Mouse (Mus musculus) Patski (cell line): ENCODE data around the gene Hist1h1c. TPM values are rescaled to one million over a fixed set of nuclear protein-coding genes. Genes with fewer than 3 reads are reported as not detected.
"Not testable (repeated sequence)": the region's sequence is repeated elsewhere in the genome, so short reads cannot be mapped to it uniquely, and the experiment has no call there.

Experiments used
- ATAC-seq: fragments of 100-300 bp; one replicate; pipeline ENCODE4 v1.8.0; 2021
- CTCF ChIA-PET: fragments of 350-600 bp; sonication (Branson Sonifier 250); formaldehyde crosslinking; loops from one replicate; lab custom pipeline; 2022; ENCODE audit warnings: inconsistent platforms; lab: Charles Lee
- POLR2A ChIA-PET: fragments of 350-600 bp; sonication (Branson Sonifier 250); formaldehyde crosslinking; loops from one replicate; lab custom pipeline; 2022; ENCODE audit warnings: antibody characterized with exemption, inconsistent platforms; lab: Charles Lee
- DNase-seq: peaks from one replicate; pipeline ENCODE4 v3.0.0-alpha.2; 2011; ENCODE audit warnings: low read depth, low spot score
- H3K27me3 ChIP-seq: fragments of 371-371 bp; one replicate; pipeline ENCODE4 v1.5.1; 2021
- CTCF ChIP-seq: fragments of 100-300 bp; IDR thresholded peaks from one replicate; pipeline ENCODE4 v1.5.1; 2021
- in situ Hi-C: fragments of 300-500 bp; cut with MboI; formaldehyde crosslinking; loops from 3 replicates; pipeline ENCODE4 v1.11.1; 2018; ENCODE audit warnings: low pct_unique_long_range_greater_than_20kb, mixed read lengths
- polyA plus RNA-seq: library from polyadenylated mRNA; unstranded; gene quantifications from one replicate; pipeline ENCODE4 v1.2.3, GENCODE M21; 2021

Gene Hist1h1c
- polyA plus RNA-seq, 1 experiment from 2014 or later, result 245 TPM

- ChIA-PET POLR2A (interaction anchor here (0.6 kb wide), 1 partner anchor 567 kb away, joined by 3 read pairs; no protein-coding TSS in a partner anchor), CTCF (no interaction called here)
- in situ Hi-C loops, result loop anchor here (25.0 kb wide), 1 partner anchor 1968 kb away; the partner anchor contains the start of genes Hist1h1b, Hist1h2an, Hist1h2bp and Hist1h3i
- DNase-seq, result no peak
- no peak for ATAC-seq
- no peaks in the 10 kb centered on the region for H3K27me3 ChIP-seq
- no peak for TF ChIP-seq CTCF
Observed at GRCm38 (mm10) chr13:23755000-23755399, 16.4 kb downstream of the Hist1h1c start.

DNA sequence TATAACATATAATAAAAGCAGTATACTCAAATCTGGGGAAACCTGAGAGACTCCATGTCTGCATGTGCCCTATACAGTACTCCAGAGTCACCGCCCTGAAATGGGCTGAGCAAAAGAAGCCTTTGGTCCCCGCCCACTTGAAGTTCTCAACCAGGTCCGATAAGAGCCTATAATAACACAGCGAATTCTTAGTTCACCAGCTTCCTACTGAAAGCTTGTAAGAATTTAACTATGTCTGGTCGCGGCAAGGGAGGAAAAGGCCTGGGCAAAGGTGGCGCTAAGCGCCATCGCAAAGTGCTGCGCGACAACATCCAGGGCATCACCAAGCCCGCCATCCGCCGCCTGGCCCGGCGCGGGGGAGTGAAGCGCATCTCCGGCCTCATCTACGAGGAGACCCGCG is 18.2 kb downstream of the Hist1h1c start, which contains the start of gene Hist1h4b:
Gene Hist1h4b, plus strand, starts transcription at position 224 of the 400 bp plus-strand sequence.
- H3K27me3 ChIP-seq, result no peaks in the 10 kb centered on the region
- POLR2A ChIA-PET, result interaction anchor here (0.5 to 1.0 kb wide), 2 partner anchors 15 to 17 kb away, joined by 3 to 4 read pairs; no protein-coding TSS in a partner anchor
- TF ChIP-seq CTCF, result no peak
- in situ Hi-C loops, result loop anchor here (25.0 kb wide), 1 partner anchor 1969 kb away; the partner anchor contains the start of genes Hist1h1b, Hist1h2an, Hist1h2bp and Hist1h3i
- CTCF ChIA-PET, result no interaction called here
- DNase-seq (no peak), ATAC-seq (peak; percentile 50)

- DNase-seq (no peak), ATAC-seq (no peak)
- in situ Hi-C loops, result loop anchor here (25.0 kb wide), 1 partner anchor 1970 kb away; the partner anchor contains the start of genes Hist1h1b, Hist1h2an, Hist1h2bp and Hist1h3i
- H3K27me3 ChIP-seq, result no peaks in the 10 kb centered on the region
- POLR2A ChIA-PET, result interaction anchor here (0.5 to 1.0 kb wide), 2 partner anchors 15 to 18 kb away, joined by 3 to 4 read pairs; no protein-coding TSS in a partner anchor
- CTCF ChIA-PET, result no interaction called here
- no peak for TF ChIP-seq CTCF
Observed at GRCm38 (mm10) chr13:23757211-23757773, 18.7 kb downstream of the Hist1h1c start.

- DNase-seq (no peak), ATAC-seq (no peak)
- POLR2A ChIA-PET, result no interaction called here
- CTCF ChIA-PET, result no interaction called here
- no peaks in the 10 kb centered on the region for H3K27me3 ChIP-seq
- in situ Hi-C loops, result loop anchor here (25.0 kb wide), 1 partner anchor 1971 kb away; the partner anchor contains the start of genes Hist1h1b, Hist1h2an, Hist1h2bp and Hist1h3i
- TF ChIP-seq CTCF, result no peak
Observed at GRCm38 (mm10) chr13:23757921-23758320, 19.3 kb downstream of the Hist1h1c start.

DNA sequence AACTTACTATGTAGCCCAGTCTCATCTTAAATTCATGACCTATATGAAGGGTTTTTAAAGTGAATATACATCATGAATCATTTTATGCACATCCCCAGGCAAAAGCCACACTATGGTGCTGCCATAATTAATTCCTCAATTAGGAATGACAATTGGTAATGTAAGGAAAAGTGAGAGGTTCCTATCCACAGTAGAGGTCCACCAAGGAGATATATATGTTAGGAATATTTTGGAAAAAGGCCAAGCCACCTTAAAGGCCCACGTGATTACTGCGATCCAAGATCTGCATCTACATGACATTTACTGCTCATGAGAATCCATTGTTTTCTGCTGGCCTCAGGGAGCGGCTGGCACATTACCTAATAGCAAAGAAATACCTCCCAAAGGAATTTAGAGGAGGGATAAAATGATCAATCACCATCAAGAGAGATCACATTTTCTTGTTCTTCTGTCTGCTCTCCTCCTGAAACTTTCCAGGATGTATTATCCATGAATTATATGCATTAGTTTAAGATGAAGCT is 20.7 kb downstream of the Hist1h1c start:
- in situ Hi-C loops, result loop anchor here (25.0 kb wide), 1 partner anchor 1972 kb away; the partner anchor contains the start of genes Hist1h1b, Hist1h2an, Hist1h2bp and Hist1h3i
- CTCF ChIA-PET, result interaction anchor here (1.5 kb wide), 1 partner anchor 23 kb away, joined by 3 read pairs; no protein-coding TSS in a partner anchor
- ATAC-seq (no peak), DNase-seq (no peak)
- no peak for TF ChIP-seq CTCF
- no peaks in the 10 kb centered on the region for H3K27me3 ChIP-seq
- POLR2A ChIA-PET, result interaction anchor here (1.4 kb wide), 1 partner anchor 61 kb away, joined by 4 read pairs; the partner anchor contains the start of gene Hist1h4c

DNA sequence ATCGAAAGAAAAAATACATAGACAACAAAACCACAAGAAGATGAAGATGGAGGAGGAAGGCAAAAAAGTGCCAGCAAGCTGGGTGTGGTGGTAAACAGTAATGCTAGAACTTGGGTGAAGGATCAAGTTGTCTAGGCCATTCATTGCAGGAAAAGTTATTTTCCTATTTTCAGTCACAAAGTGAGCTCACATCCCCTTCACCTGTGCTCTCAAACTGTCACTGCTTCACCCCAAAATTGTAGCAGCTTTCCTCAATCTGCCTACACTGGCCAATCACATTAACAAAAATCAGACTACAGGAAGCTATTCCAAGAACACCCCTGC is 21.3 kb downstream of the Hist1h1c start:
- no peak for ATAC-seq
- CTCF ChIA-PET, result interaction anchor here (0.9 to 1.5 kb wide), 2 partner anchors 13 to 23 kb away, joined by 3 read pairs; partner anchors contain the start of gene Hist1h2bb
- TF ChIP-seq CTCF, result no peak
- in situ Hi-C loops, result loop anchor here (25.0 kb wide), 1 partner anchor 1973 kb away; the partner anchor contains the start of genes Hist1h1b, Hist1h2an, Hist1h2bp and Hist1h3i
- POLR2A ChIA-PET, result interaction anchor here (1.4 kb wide), 1 partner anchor 61 kb away, joined by 4 read pairs; the partner anchor contains the start of gene Hist1h4c
- no peak for DNase-seq
- no peaks in the 10 kb centered on the region for H3K27me3 ChIP-seq

GRCm38 (mm10) chr13:23760240-23760971 is 21.8 kb downstream of the Hist1h1c start:
- POLR2A ChIA-PET, result no interaction called here
- no peaks in the 10 kb centered on the region for H3K27me3 ChIP-seq
- ATAC-seq (no peak), DNase-seq (no peak)
- in situ Hi-C loops, result loop anchor here (25.0 kb wide), 1 partner anchor 1973 kb away; the partner anchor contains the start of genes Hist1h1b, Hist1h2an, Hist1h2bp and Hist1h3i
- no peak for TF ChIP-seq CTCF
- CTCF ChIA-PET, result interaction anchor here (0.9 to 1.5 kb wide), 2 partner anchors 13 to 24 kb away, joined by 3 read pairs; partner anchors contain the start of gene Hist1h2bb

- H3K27me3 ChIP-seq, result no peaks in the 10 kb centered on the region
- ChIA-PET POLR2A (interaction anchor here (0.7 kb wide), 1 partner anchor 10 kb away, joined by 3 read pairs; the partner anchor contains the start of gene Hist1h3b), CTCF (no interaction called here)
- in situ Hi-C loops, result loop anchor here (25.0 kb wide), 1 partner anchor 1974 kb away; the partner anchor contains the start of genes Hist1h1b, Hist1h2an, Hist1h2bp and Hist1h3i
- peak; percentile 94 for DNase-seq
- no peak for TF ChIP-seq CTCF
- ATAC-seq, result peak; percentile 32
Observed at GRCm38 (mm10) chr13:23760972-23761864, 22.6 kb downstream of the Hist1h1c start, which contains the start of gene Hist1h4a. Hist1h4a (minus strand) TSS chr13:23761230.

DNA sequence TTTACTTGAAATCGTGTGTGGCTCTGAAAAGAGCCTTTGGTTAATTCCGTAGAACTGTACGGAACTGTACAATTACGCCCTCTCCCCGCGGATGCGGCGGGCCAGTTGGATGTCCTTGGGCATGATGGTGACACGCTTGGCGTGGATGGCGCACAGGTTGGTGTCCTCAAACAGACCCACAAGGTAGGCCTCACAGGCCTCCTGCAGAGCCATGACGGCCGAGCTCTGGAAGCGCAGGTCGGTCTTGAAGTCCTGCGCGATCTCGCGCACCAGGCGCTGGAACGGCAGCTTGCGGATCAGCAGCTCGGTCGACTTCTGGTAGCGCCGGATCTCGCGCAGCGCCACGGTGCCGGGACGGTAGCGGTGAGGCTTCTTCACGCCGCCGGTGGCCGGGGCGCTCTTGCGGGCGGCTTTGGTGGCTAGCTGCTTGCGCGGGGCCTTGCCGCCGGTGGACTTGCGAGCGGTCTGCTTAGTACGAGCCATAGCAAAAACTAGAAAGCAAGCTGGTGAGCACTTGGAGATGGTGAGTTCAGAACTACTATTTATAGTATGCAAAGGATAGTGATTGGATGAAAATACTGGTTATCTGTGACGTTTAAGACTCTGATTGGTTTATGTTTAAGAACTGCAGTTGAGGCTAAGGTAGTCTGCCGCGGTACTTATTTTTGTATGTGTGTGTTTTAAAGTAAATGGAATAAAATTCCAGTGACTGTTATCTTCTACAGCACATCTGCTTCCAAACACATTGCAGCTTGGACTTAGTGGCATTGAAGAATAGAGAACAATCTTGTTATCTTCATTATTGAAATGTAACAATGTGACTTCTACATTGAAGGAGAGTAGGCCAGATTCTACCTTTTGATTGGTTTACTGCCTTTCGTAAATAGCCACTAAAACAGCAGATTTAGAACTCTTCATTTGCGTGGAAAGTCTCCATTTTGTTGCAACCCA is 23.5 kb downstream of the Hist1h1c start, which contains the start of gene Hist1h3a:
Gene Hist1h3a, minus strand, starts transcription at position 516 of the 951 bp plus-strand sequence.
- POLR2A ChIA-PET, result interaction anchor here (1.7 kb wide), 1 partner anchor 21 kb away, joined by 4 read pairs; no protein-coding TSS in a partner anchor
- peak; percentile 95 for DNase-seq
- H3K27me3 ChIP-seq, result not testable (repeated sequence)
- CTCF ChIA-PET, result interaction anchor here (1.2 kb wide), 1 partner anchor 8 kb away, joined by 4 read pairs; no protein-coding TSS in a partner anchor
- in situ Hi-C loops, result loop anchor here (25.0 kb wide), 1 partner anchor 1975 kb away; the partner anchor contains the start of genes Hist1h1b, Hist1h2an, Hist1h2bp and Hist1h3i
- peak; percentile 63 for ATAC-seq
